Mouse (Mus musculus) urinary bladder, postnatal 10 days (tissue): ENCODE measurements around the gene Tep1.
A peak's percentile ranks its signal among the peaks of the same experiment; 100 is the strongest.
"Not testable (repeated sequence)": the region's sequence is repeated elsewhere in the genome, so short reads cannot be mapped to it uniquely, and the experiment has no call there.

Experiments
- DNase-seq: peaks from one replicate; pipeline ENCODE4 v3.0.0; 2022; ENCODE audit warnings: low spot score

Gene Tep1

DNA sequence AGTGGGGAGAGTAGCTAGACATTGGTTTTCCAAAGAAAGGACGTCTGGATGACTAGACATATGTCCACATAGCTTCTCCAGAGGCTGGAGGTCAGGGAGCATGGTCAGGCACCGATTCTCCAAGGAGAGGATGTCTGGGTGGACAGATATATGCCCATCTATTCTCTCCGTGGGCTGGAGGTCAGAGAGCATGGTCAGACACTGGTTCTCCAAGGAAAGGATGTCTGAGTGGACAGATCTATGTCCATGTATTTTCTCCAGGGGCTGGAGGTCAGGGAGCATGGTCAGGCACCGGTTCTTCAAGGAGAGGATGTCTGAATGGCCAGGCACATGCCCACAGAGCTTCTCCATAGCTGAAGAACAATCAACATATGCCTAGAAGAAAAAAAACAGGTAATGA lies 2.1 kb downstream of the Tep1 start:
- DNase-seq: no peak

DNA sequence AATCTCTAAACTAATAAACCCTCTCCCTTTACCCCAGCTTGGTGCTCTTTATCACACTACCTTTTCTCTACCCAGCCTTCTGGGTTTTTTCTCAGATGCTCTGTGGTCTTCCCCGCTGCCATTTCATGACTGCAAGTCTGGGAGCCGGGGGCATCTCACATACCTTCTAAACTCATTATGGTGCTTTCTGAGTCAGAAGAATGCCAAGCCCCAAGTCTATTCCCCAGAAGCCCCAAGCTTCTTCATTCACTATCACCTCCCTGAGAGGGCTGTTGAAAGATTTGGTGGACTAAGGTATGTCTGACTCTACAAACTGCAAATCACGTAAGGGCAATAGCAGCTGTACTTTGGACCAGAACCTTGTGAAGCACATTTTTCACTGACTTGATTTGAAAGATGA lies 3.4 kb downstream of the Tep1 start:
- no peak for DNase-seq

DNA sequence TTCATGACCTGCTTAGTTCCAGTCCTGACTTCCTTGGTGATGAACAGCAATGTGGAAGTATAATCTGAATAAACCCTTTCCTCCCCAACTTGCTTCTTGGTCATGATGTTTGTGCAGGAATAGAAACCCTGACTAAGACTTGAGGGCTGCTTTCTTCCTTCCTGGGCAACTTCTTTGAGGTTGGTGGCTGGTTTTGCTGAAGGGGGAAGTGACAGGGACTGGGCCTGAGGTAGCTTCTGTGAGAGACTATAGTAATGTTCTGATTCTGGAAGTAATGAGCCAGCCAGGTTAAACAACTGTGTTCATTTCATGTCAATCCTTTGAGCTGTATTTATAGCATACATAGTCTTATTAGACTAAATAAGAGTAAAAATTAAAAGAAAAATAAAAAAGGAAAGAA lies 5.4 kb downstream of the Tep1 start:
- not testable (repeated sequence) for DNase-seq

GRCm38 (mm10) chr14:50862641-50863040 lies 7.7 kb downstream of the Tep1 start:
- no peak for DNase-seq

DNA sequence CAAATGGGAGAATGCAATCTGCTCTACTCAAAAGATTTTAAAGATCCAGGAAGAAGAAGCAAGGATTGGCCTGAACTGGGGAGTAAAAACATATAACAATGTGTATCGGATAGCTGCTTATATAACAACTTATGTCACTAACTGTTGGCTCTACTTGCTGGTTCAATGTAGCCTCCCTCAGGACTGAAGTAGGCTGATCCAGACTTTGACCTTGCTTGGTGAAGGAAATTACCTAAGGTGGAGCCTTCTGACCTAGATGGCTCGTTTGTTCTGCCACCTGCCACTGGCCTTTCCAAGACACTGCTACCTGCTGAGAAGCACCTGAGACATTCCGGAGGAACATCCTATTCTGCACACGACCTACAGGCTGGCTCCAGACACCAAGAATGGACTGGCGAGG lies 14.6 kb downstream of the Tep1 start:
- DNase-seq: no peak

GRCm38 (mm10) chr14:50837236-50837635 lies 33.1 kb downstream of the Tep1 start:
- no peak for DNase-seq

DNA sequence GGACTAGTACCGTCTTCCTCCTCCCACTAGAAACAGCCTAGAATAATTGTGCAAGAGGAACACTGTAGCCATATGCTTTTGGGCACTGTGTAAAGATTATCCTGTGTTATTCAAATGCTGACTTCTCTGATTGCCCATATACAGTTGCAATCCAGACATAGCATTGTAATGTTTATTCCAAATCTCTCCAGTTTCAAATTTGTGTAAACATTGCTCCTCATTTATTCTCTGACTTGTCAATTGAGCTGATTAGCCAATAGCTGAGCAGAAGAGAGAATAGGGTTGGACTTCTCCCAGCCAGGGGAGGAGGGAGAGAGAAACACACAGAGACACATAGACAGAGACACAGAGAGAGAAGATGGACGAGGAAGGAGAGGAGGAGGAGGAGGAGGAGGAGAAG lies 35.9 kb downstream of the Tep1 start:
- no peak for DNase-seq

DNA sequence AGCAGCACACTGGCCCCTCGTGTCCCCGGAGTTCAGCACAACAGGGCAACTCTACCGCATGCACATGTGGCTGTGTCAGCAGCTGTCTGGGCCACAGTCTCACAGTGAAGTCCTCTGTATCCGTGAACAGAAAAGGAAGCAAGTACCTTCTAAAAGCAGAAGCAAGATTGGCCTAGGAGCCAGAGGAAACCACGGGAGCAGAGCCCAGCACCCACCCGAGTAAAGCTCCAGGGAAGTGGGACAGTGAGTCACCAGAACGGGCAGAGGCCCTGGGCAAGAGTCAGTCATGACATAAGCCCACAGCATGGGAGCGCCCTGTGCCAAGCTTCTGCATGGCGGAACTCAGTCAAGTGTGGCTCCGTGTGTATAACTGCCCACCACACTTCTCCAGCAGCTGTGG lies 36.4 kb downstream of the Tep1 start:
- DNase-seq: no peak

- DNase-seq: no peak
Measured at GRCm38 (mm10) chr14:50829878-50830277, 40.5 kb downstream of the Tep1 start.

- DNase-seq: no peak
Measured at GRCm38 (mm10) chr14:50826579-50826978, 43.8 kb downstream of the Tep1 start.

- no peak for DNase-seq
Measured at GRCm38 (mm10) chr14:50824219-50824618, 46.1 kb downstream of the Tep1 start.

DNA sequence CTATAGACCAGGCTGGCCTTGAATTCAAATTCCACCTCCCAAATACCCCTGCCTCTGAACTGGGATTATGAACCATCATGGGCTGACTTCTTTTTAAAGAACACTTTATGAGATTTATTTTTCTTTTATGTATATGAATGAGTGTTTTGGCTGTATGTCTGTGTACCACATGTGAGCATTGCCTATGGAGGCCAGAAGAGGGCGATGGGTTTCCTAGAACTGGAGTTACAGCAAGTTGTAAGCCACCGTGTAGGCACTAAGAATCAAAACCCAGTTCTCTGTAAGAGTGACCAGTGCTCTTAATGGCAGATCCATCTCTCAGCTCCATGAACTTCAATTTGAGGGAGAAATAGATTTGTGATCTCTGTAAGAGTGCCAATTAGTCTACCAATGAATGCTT lies 47.1 kb downstream of the Tep1 start:
- no peak for DNase-seq

- DNase-seq: no peak
Measured at GRCm38 (mm10) chr14:50813060-50813459, 57.3 kb downstream of the Tep1 start.

GRCm38 (mm10) chr14:50807487-50808072 lies 62.8 kb downstream of the Tep1 start, which contains the start of the genes Ccnb1ip1 and Parp2:
TSS of gene Ccnb1ip1 (minus strand) at chr14:50807732.
TSS of gene Parp2 (plus strand) at chr14:50807841.
- peak; percentile 80 for DNase-seq

DNA sequence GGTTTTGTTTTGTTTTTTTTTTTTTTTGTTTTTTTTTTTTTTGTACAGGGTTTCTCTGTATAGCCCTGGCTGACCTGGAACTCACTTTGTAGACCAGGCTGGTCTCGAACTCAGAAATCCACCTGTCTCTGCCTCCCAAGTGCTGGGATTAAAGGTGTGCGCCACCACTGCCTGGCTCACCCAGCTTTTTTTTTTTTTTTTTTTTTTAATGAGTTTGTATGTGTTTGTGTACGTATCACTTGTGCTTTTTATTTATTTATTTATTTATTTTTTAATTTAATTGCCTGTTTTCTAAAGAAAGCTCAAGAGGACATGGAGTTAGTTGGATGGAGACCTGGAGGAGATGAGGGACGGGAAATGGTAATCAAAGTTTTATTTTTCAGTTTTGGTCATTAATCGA lies 63.9 kb downstream of the Tep1 start:
- not testable (repeated sequence) for DNase-seq

GRCm38 (mm10) chr14:50804683-50805082 lies 65.7 kb downstream of the Tep1 start:
- DNase-seq: no peak

DNA sequence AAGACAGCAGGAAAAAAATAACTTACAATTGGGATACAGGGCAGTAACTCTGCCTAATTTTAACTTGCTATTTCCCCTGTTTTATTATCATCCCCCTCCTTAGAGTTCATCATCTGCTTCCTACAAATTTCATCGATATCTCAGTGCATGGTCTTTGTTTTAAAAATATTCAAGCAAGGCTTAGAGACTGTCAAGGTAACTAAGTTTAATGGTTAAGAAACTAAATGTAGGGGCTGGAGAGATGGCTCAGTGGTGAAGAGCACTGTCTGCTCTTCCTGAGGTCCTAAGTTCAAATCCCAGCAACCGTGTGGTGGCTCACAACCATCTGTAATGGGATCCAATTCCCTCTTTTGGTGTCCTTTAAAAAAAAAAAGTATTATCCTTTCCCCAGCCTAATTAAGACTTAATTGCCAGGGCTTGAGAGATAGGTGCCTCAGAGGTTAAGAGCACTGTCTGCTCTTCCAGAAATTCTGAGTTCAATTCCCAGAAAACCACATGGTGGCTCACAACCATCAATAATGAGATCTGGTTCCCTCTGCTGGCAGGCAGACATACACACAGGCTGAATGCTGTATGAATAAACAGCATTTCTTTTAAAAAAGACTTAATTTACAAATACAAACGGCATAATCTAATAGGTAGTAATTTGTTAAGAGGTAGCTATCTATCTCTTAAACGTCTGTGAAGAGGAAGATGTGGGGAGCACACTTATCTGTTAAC lies 67.4 kb downstream of the Tep1 start:
- no peak for DNase-seq

GRCm38 (mm10) chr14:50802441-50802840 lies 67.9 kb downstream of the Tep1 start:
- no peak for DNase-seq

- no peak for DNase-seq
Measured at GRCm38 (mm10) chr14:50799502-50800259, 70.7 kb downstream of the Tep1 start.

GRCm38 (mm10) chr14:50798512-50798911 lies 71.8 kb downstream of the Tep1 start:
- DNase-seq: no peak

DNA sequence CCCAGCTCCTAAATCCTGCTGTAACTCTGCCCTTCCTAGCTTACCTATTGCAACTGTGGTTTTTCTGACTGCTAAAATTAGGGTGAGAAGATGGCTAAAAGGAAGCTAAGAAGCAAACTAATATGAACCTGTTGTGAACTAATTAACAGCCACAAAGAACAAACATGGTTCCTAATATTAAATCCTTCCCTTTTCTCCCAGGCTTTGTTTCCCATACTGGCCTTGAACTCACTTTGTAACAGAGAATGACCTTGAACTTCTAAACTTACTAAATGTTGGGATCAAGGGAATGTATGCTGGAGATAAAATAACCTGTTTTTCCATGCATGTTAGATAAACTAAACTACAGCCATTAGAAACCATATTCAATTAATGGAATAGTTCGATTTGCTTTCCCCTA lies 73.9 kb downstream of the Tep1 start:
- no peak for DNase-seq

DNA sequence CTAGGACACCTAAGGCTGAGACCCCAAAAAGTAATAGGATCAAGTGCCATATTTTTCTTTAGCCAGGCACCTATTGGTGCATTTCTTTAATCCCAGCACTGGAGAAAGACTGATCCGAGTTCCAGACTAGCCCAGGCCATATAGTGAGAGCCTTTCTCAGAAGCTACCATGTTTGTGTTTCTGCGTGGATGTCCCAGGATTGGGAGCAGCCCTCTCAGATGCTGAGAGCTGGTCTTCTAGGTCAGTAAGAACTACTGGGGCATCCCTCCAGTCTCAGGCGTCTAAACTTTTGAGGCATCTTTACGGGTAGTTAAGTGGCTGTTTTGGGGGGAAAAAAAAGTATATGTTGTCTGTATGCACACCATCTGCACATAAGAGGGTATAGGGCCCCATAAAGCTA lies 74.4 kb downstream of the Tep1 start:
- DNase-seq: no peak

GRCm38 (mm10) chr14:50795261-50795935 lies 75.0 kb downstream of the Tep1 start:
- DNase-seq: no peak
